Mouse (Mus musculus) heart, postnatal 0 days (tissue): ENCODE measurements at regions not wholly inside any gene's neighbourhood (a gene's known extent, or its start where the extent isn't known, plus 50 kb on each side); places are given as distances from the start of the nearest gene placed in this dataset.

ENCODE experiments used
- CTCF ChIP-seq: IDR thresholded peaks from 2 replicates; pipeline ENCODE4 v1.5.1; 2016; ENCODE audit warnings: antibody characterized with exemption, control low read depth, low read depth
- EP300 ChIP-seq: IDR thresholded peaks from 2 replicates; pipeline ENCODE4 v1.6.1; 2016; ENCODE audit warnings: antibody characterized with exemption, low read depth

GRCm38 (mm10) chr16:95781681-95782080 is 79.8 kb downstream of the Ets2 start:
- TF ChIP-seq EP300: no peak
- no peak for TF ChIP-seq CTCF
